Mouse (Mus musculus): ENCODE measurements around the gene Kcna1. TPM values are rescaled to one million over a fixed set of nuclear protein-coding genes. Genes with fewer than 3 reads are reported as not detected.

Gene Kcna1
- total RNA-seq, 2 experiments from 2014 or later, result 110 to 114 TPM

GRCm38 (mm10) chr6:126597741-126598140, 48.4 kb downstream of the Kcna1 start:
- no peak for DNase-seq

GRCm38 (mm10) chr6:126595805-126596629, 50.2 kb downstream of the Kcna1 start:
- DNase-seq, result peak; percentile 40 to 54

- no peak for DNase-seq
Observed at GRCm38 (mm10) chr6:126595130-126595529, 51.1 kb downstream of the Kcna1 start.

GRCm38 (mm10) chr6:126594365-126594764, 51.8 kb downstream of the Kcna1 start:
- DNase-seq, result no peak

- DNase-seq, result no peak
Observed at GRCm38 (mm10) chr6:126593336-126593735, 52.8 kb downstream of the Kcna1 start.

Other genes starting within 250 kb of the Kcna1 start
- 1 to 10 TPM; 1.3 to 1.6 TPM for gene Kcna5, start 111.0 kb downstream of the Kcna1 start, total RNA-seq (2021)
- gene Kcna6, start 94.3 kb upstream of the Kcna1 start, total RNA-seq (2021), result 10 to 100 TPM; 47.3 to 48.4 TPM
- 100 to 1,000 TPM; 146 to 148 TPM for gene Ndufa9, start 202.8 kb upstream of the Kcna1 start, total RNA-seq (2021)
- not detected for gene Akap3, start 206.7 kb upstream of the Kcna1 start, total RNA-seq (2021)